Mouse (Mus musculus): ENCODE results near the gene Ifi47. TPM values are rescaled to one million over a fixed set of nuclear protein-coding genes. Genes with fewer than 3 reads are reported as not detected.

The Ifi47 gene
- polyA plus RNA-seq, 1 experiment = 2.0 TPM

GRCm38 (mm10) chr11:49124169-49124568 lies 47.8 kb downstream of the Ifi47 start:
- no peak for DNase-seq (ENCODE audit: extremely low spot score in 1 of 2, low spot score in 1 of 2)

GRCm38 (mm10) chr11:49141974-49142373 lies 65.6 kb downstream of the Ifi47 start, which contains the start of gene Olfr1395:
Gene Olfr1395, plus strand, starts transcription at chr11:49142274.
- DNase-seq (ENCODE audit: extremely low spot score in 1 of 2, low spot score in 1 of 2) = no peak

Other genes with a start within 250 kb of the Ifi47 start
- 24.1 and 28.7 TPM in 2 replicates for gene Gm12184, start 249.9 kb upstream of the Ifi47 start, polyA plus RNA-seq (2012; rRNA removed)
- 12.1 and 12.7 TPM in 2 replicates for gene Irgm1, start 204.9 kb upstream of the Ifi47 start, polyA plus RNA-seq (2012; rRNA removed)
- 0.13 and 0.18 TPM in 2 replicates for gene Gm5431, start 174.4 kb upstream of the Ifi47 start, polyA plus RNA-seq (2012; rRNA removed)
- 0.90 and 1.5 TPM in 2 replicates for gene Psme2b, start 130.4 kb upstream of the Ifi47 start, polyA plus RNA-seq (2012; rRNA removed)
- 0.10 and 0.11 TPM in 2 replicates for gene Olfr56, start 97.7 kb upstream of the Ifi47 start, polyA plus RNA-seq (2012; rRNA removed)
- 0.42 and 0.64 TPM in 2 replicates for gene 9930111J21Rik1, start 97.2 kb upstream of the Ifi47 start, polyA plus RNA-seq (2012; rRNA removed)
- 0.08 and 0.12 TPM in 2 replicates for gene Gm12185, start 84.4 kb upstream of the Ifi47 start, polyA plus RNA-seq (2012; rRNA removed)
- 1.3 and 1.8 TPM in 2 replicates for gene Tgtp1, start 82.4 kb upstream of the Ifi47 start, polyA plus RNA-seq (2012; rRNA removed)
- 1.3 TPM in 2 replicates for gene 9930111J21Rik2, start 25.3 kb upstream of the Ifi47 start, polyA plus RNA-seq (2012; rRNA removed)
- gene Tgtp2, start 12.4 kb upstream of the Ifi47 start, polyA plus RNA-seq (2012; rRNA removed) = 1.4 and 1.6 TPM in 2 replicates
- not detected in 2 replicates for gene Olfr1396, start 38.3 kb downstream of the Ifi47 start, polyA plus RNA-seq (2012; rRNA removed)
- 0.04 and 0.11 TPM in 2 replicates for gene Olfr1395, start 65.7 kb downstream of the Ifi47 start, polyA plus RNA-seq (2012; rRNA removed)
- gene Olfr1394, start 77.8 kb downstream of the Ifi47 start, polyA plus RNA-seq (2012; rRNA removed) = not detected in 2 replicates
- gene Btnl9, start 110.6 kb downstream of the Ifi47 start, polyA plus RNA-seq (2012; rRNA removed) = 0.02 TPM in 1 of 2 replicates, not detected in the other
- gene Zfp62, start 126.7 kb downstream of the Ifi47 start, polyA plus RNA-seq (2012; rRNA removed) = 24.2 and 26.4 TPM in 2 replicates
- gene Mgat1, start 167.6 kb downstream of the Ifi47 start, polyA plus RNA-seq (2012; rRNA removed) = 58.5 and 65.0 TPM in 2 replicates
- 0.48 and 0.57 TPM in 2 replicates for gene Olfr1393, start 201.7 kb downstream of the Ifi47 start, polyA plus RNA-seq (2012; rRNA removed)
- 0.11 and 0.18 TPM in 2 replicates for gene Olfr1392, start 208.7 kb downstream of the Ifi47 start, polyA plus RNA-seq (2012; rRNA removed)
- gene Olfr10, start 228.2 kb downstream of the Ifi47 start, polyA plus RNA-seq (2012; rRNA removed) = not detected in 2 replicates
- not detected in 2 replicates for gene Olfr1391, start 246.2 kb downstream of the Ifi47 start, polyA plus RNA-seq (2012; rRNA removed)

Measured in frontal cortex, adult 2 months (tissue).